Mouse (Mus musculus): ENCODE data around the gene 1110004F10Rik. TPM values are rescaled to one million over a fixed set of nuclear protein-coding genes. Genes with fewer than 3 reads are reported as not detected.

1110004F10Rik gene
- total RNA-seq, 2 experiments from 2014 or later: 51.2 to 55.9 TPM

DNA sequence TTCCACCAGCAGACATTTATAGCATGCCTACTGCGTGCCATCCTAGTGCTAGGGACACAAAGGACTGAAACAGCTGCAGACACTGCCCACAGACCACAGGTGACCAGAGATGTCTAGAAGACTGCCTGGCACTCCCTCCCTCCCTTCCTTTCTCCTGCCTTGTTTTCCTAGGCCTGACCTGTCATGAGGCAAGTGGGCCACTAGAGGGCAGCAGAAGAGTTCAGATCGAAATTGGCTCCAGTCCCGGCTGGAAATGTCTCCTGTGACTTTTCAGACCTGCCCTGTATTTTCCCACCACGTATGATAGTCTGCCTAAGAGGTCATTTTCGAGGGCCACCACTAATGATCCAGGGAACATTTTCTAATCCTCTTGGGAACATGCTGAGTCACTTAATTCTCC, 92.9 kb downstream of the 1110004F10Rik start:
- intact Hi-C loops (cut with DNase I): loop anchor here (2.0 to 5.0 kb wide), 3 partner anchors 29 to 190 kb away; no protein-coding TSS in a partner anchor
- DNase-seq: peak; percentile 79 to 82

DNA sequence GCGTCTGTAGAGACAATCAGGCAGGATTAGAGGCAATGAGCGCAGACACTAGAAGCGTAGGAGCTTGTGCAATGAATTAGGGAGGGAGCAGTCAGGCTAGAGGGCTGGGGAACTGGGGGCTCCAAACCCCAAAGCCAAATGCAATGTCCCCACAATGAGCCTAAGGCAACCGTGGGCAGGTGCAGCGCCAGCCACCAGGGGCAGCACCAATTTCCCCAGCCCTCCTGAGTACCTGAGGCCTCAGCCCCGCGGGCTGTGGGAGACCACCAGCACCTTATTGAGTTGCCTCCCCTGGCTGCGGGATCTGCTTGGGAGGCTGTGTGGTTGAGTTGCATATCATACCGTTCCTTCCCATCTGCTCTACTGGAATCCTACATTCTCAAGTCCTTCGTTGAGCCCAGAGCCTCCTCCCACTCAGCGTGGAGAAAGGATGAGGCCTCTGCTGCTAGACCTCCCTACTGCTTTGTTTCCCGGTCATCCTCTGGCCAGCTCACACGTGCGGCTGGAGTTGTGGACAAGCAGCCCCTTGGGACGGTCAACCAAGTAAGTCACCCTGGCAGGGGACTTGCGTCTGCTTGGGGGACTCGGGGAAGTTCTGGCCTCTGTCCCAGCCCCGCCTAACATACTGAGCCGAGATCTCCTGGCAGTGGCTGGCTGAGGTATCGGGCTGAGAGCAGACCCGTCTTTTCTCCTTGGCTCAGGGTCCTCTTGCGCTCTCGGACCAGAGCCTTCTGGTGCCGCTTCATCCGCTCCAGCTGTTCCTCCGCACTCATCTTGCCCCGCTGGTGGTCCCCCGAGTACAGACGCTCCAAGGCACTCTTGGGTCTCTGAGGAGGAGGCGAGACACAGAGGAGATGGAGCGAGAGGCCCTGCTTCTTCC, 95.5 kb downstream of the 1110004F10Rik start:
- no peak for DNase-seq
- intact Hi-C loops (cut with DNase I): loop anchor here (5.0 kb wide), 1 partner anchor 188 kb away; no protein-coding TSS in a partner anchor

DNA sequence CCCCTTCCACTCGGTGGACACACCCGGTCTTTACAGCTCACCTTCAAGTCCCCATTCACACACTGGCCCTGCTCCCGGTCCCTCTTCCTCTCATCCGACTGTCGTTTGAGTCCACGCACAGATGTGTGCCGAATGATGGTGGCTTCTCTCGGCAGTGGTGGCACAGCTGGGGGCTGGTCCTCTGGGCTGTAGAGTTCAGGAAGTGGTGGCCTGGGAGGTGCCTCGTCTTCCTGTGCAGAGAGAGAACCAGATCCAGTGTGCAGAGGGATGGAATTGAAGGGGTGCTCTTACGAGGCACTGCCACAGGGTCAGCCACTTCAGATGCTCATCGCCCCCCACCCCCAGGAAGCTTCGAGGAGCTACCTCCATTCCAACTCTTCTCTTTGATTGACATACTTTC, 98.0 kb downstream of the 1110004F10Rik start:
- no peak for DNase-seq
- intact Hi-C loops (cut with DNase I): no loop called here

DNA sequence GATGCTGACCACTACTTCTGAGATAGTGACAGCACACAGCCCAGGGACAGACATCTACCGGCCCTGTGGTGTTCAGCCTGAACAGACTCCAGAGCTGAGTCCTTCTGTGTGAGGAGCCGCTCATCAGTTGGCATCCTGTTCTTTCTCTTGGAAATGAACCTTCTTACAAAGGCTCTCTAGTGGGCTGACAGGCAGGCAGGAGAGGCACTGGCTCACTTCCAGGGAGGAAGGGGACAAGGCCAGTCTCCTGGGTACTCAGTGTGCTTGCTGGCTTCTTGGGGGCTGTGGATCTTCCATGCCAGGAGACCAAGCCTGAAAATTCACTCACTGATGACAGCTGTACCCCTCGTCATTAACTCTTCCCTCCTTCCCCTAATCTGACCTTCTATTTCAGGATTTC, 98.5 kb downstream of the 1110004F10Rik start:
- DNase-seq: no peak
- intact Hi-C loops (cut with DNase I): no loop called here

DNA sequence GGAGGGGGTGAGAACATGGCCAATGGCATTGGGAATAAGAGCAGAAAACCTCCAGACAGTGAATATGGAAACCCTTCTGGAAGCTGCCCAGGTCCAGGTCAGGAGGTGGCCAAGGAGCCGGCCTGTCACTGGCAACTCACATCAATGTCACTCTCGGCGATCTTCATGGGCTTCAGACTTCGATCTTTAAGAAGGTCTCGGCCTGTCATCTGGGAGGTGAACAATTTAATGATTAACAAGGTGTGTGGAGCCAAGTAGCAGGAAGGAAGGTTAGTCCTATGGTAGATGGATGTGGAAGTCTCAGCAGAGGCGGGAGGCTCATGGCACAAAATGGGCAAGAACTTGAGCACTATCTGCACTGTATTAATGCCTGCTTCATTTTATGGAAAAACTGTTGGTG, 105.8 kb downstream of the 1110004F10Rik start:
- intact Hi-C loops (cut with DNase I): no loop called here
- no peak for DNase-seq

DNA sequence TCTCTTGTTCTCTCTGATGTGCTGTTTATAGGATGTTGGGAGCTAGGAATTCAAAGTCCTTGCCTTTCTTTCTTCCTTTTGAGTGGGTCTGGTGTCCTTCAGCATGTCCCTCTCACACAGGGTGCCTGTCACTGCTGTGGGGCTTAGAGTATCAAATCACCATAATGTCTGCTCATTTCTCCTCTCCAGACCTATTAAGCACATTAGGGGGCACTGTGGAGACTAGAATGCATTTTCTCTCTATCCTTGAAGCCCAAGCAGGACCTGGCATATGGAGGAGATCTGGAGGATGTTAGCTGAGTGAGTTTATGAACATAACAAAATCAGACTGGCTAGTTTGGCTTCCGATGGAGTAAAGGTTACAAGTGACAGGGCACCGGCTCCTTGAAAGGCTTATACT, 107.9 kb downstream of the 1110004F10Rik start:
- intact Hi-C loops (cut with DNase I): no loop called here
- DNase-seq: no peak

DNA sequence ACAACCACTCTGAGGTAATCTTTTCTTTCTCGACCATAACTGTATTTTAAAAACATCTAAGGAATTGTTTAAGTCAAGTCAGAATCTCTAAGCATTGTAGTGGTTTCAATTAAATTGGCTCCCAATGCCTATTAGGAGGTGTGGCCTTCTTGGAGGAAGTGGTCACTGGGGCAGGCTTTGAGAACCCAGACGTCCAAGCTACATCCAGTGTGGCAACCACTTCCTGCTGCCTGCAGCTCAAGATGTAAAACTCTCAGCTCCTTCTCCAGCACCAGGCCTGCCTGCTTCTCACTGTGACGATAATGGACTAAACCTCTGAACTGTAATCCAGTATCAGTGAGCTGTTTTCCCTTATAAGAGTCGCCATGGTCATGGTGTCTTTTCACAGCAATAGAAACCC, 110.4 kb downstream of the 1110004F10Rik start:
- DNase-seq: no peak
- intact Hi-C loops (cut with DNase I): no loop called here

DNA sequence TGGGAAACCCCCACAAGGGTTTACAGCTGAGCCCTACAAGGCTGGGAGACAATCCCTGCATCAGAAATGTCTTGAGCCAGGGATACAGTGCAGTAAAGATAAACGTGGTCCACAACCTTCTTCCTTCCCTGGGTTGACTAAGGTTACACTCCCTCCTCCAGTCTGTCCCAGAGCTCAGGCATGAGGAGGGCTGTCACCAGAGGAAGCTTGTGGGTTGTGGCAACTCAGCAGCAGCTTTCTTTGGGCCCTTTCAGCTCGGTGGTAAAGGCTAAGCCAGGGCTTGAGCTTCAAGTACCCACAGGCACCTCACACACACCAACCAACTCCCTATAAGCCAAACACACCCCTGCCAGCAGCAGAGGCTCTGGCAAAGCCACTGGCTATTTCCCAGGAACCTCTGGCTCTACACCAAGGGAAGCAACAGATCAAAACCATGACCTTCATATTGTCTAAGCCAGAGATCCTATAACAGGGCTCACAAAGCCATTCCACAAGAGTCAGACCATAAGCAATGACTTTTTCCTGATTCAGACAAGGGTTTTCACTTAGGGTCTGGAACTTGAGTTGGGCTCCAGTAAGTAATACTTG, 114.7 kb downstream of the 1110004F10Rik start:
- DNase-seq: no peak
- intact Hi-C loops (cut with DNase I): no loop called here

Other genes starting within 250 kb of the 1110004F10Rik start
- 10 to 100 TPM; 24.0 to 30.4 TPM for gene Sox6, start 601 bp upstream of the 1110004F10Rik start, total RNA-seq (2021)
- 1 to 10 TPM; 1.3 TPM for gene Gm4353, start 45.2 kb downstream of the 1110004F10Rik start, total RNA-seq (2021)

All from heart, postnatal 36 days (tissue).